Mouse (Mus musculus) midbrain, embryonic 14.5 days (tissue): ENCODE results near the gene Dtx2. TPM values are rescaled to one million over a fixed set of nuclear protein-coding genes. Genes with fewer than 3 reads are reported as not detected.

ENCODE experiments used
- ATAC-seq: fragments of 200-750 bp; cut with Nextera tagmentation; 2 replicates; pipeline ENCODE4 v1.8.0; 2017; ENCODE audit warnings: moderate number of reproducible peaks, moderate library complexity; ENCODE audit not compliant: low FRiP score, low TSS enrichment
- DNase-seq: peaks from one replicate; pipeline ENCODE4 v3.0.0-alpha.2; 2015
- H3K27ac ChIP-seq: fragments of 300-500 bp; sonication (generic); replicated peaks from 2 replicates; pipeline ENCODE4 v1.5.1; 2014; ENCODE audit warnings: mild to moderate bottlenecking, low read depth, low read length, moderate library complexity
- H3K27me3 ChIP-seq: fragments of 300-500 bp; sonication (generic); 2 replicates; pipeline ENCODE4 v1.6.1; 2014; ENCODE audit warnings: low read length, control low read depth, mixed read lengths; ENCODE audit not compliant: control insufficient read depth, insufficient read depth
- H3K36me3 ChIP-seq: fragments of 300-500 bp; sonication (generic); 2 replicates; pipeline ENCODE4 v1.6.1; 2014; ENCODE audit warnings: low read length, control low read depth; ENCODE audit not compliant: control insufficient read depth, insufficient read depth
- H3K4me1 ChIP-seq: fragments of 300-500 bp; sonication (generic); 2 replicates; pipeline ENCODE4 v1.6.1; 2014; ENCODE audit warnings: mild to moderate bottlenecking, antibody characterized with exemption, low read length, control low read depth; ENCODE audit not compliant: control insufficient read depth, insufficient read depth
- H3K4me2 ChIP-seq: fragments of 300-500 bp; sonication (generic); 2 replicates; pipeline ENCODE4 v1.6.1; 2014; ENCODE audit warnings: mild to moderate bottlenecking, low read length, moderate library complexity
- H3K4me3 ChIP-seq: fragments of 300-500 bp; sonication (generic); replicated peaks from 2 replicates; pipeline ENCODE4 v1.5.1; 2014; ENCODE audit warnings: low read depth, low read length
- H3K9ac ChIP-seq: fragments of 300-500 bp; sonication (generic); replicated peaks from 2 replicates; pipeline ENCODE4 v1.6.1; 2014; ENCODE audit warnings: mild to moderate bottlenecking, low read length, moderate library complexity
- H3K9me3 ChIP-seq: fragments of 300-500 bp; sonication (generic); 2 replicates; pipeline ENCODE4 v1.6.1; 2016; ENCODE audit warnings: low read length, control low read depth, mixed read lengths; ENCODE audit not compliant: control insufficient read depth
- WGBS: fragments of 180-500 bp; shearing (Covaris S2); extraction: QIAGEN DNeasy Blood & Tissue Kit; methylation state at CpG from one replicate; pipeline ENCODE4 v1.1.7; 2014; 5-methylcytosine and 5-hydroxymethylcytosine counted together
- polyA plus RNA-seq: library from polyadenylated mRNA; unstranded; fragments of >200 nt; fragmentation: Nextera tagmentation; extraction: Ambion mirVana; gene quantifications from 2 replicates; pipeline ENCODE4 v1.2.1, GENCODE M21; 2014

Dtx2 gene
- polyA plus RNA-seq, 1 experiment from 2014 or later: 23.0 TPM

DNA sequence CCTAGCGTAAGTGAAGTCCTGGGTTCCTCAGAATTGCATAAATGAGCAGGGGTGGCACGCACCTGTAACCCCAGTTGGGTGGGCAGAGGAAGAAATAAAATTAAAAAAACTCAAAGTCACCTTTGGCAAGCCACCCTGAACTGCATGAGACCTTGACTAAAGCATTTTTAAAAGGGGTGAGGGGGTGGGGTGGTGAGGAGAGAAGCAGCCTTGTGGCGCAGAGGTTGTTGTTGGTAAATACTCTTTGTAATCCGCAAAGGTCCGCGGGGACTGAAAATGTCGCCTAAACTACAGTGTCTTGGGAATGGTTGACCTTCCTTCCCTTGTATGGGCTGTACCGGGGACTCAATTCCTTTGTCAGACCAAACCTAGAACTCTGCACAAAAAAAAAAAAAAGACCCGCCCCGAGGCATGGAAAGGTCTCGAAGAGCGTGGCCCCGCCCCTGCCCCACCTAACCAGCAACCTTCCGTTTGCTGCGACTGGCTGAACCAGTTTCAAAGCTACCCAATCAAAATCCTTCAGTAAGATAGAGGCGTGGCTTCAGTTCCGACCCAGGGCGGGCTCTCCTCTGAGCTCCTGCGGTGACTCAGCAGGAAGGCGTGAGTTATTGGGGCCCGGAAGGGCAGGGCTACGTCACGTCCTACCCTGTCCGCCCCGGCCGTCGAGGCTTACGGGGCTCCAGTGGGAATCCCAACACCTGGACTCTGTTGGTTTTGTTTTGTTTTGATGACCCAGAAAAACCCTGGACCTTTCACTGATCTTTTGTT lies 37.2 kb upstream of the Dtx2 start:
- H3K4me3 ChIP-seq: peak overlapping the region; percentile 29
- no peaks in the 10 kb centered on the region for H3K36me3 ChIP-seq
- no peaks in the 10 kb centered on the region for H3K9me3 ChIP-seq
- no peaks in the 10 kb centered on the region for H3K27me3 ChIP-seq
- peaks cover 10% of the 10 kb centered on the region for H3K4me1 ChIP-seq
- H3K4me2 ChIP-seq: peak overlapping the region; percentile 53
- WGBS: 8% methylated on average over 28 of the region's 28 CpGs
- peak overlapping the region; percentile 30; the same call in 1 of the 2 replicates for H3K9ac ChIP-seq
- ATAC-seq: peak; percentile 84
- peak; percentile 96 for DNase-seq
- H3K27ac ChIP-seq: peak overlapping the region; percentile 85

DNA sequence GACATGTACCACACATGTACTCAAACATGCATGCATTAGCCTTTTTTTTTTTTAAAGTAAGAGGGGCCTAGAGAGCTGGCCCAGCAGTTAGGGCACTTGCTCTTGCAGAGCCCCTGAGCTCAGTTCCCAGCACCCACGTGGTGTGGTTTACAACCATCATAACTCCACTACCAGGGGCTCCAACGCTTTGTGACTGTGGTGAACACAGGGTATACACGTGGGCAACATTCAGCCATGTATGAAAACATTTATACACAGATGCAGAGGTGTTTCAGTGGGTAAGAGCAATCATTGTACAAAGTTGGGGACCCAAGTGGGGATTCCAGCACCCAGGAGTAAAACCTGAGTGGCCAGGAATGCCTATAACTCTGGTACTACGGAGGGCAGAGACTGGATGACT lies 36.2 kb upstream of the Dtx2 start:
- H3K9ac ChIP-seq: no peak overlapping the region
- no peak overlapping the region for H3K4me3 ChIP-seq
- H3K4me2 ChIP-seq: peak overlapping the region; percentile 53; the same call in 1 of the 2 replicates
- WGBS: 89% methylated on average over 4 of the region's 4 CpGs
- ATAC-seq (no peak), DNase-seq (no peak)
- no peaks in the 10 kb centered on the region for H3K27me3 ChIP-seq
- peak overlapping the region; percentile 85; the same call in 1 of the 2 replicates for H3K27ac ChIP-seq
- no peaks in the 10 kb centered on the region for H3K36me3 ChIP-seq
- H3K9me3 ChIP-seq: no peaks in the 10 kb centered on the region
- peaks cover 10% of the 10 kb centered on the region for H3K4me1 ChIP-seq

DNA sequence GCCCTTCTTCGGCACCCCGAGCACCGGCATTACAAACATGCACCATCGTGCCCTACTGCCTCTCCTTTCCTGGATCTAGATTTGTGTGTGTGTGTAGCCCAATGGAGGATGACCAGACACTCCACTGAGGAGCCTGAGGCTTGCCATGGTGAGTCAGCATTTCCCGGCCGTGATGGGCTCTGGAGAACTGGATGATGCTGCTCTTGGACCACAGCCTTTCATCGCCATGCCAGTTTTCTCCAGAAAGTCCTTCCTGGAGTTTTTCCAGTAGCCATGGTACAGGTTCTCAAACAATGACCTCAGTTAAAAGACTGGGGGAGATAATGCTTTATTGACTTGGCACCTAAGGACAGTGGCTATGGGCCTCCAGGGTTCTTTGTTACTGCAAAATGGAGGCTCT lies 34.7 kb upstream of the Dtx2 start:
- no peak overlapping the region for H3K9ac ChIP-seq
- no peaks in the 10 kb centered on the region for H3K36me3 ChIP-seq
- WGBS: 94% methylated on average over 7 of the region's 7 CpGs
- ATAC-seq (no peak), DNase-seq (no peak)
- no peaks in the 10 kb centered on the region for H3K9me3 ChIP-seq
- peaks cover 10% of the 10 kb centered on the region for H3K4me1 ChIP-seq
- H3K4me2 ChIP-seq: no peak overlapping the region
- no peak overlapping the region for H3K4me3 ChIP-seq
- H3K27ac ChIP-seq: no peak overlapping the region
- no peaks in the 10 kb centered on the region for H3K27me3 ChIP-seq

DNA sequence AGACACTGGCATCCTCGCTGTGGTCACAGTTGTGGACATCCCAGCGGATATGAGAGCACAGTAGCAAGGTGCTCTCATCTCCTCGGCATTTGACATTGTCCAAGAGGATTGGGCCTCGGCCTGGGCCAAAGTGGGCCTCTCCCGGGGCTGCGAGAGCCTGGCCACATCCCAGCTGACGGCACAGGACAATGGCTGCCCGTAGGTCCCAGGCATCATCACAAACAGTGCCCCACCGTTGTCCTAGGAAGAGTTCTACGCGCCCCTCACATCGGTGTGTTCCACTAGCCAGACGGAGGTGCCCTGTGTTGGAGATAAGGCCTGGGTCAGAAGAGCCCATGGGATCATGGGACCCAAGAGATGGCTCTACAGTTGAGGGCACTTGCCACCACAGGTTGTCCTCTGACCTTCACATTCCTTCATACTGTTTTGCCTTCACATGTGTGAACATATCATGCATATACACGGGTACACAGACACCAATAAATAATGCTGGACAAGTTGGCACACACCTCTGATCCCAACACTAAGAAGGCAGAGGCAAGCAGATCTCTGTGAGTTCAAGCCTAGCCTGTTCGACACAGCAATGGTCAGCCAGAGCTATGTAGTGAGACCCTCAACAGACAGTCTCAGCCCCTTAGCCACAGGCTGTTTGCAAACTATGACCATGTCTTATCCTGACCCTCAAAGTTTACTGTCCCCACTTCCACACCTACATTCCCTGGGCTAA lies 33.5 kb upstream of the Dtx2 start:
- H3K27me3 ChIP-seq: 0 out of 2 replicates have a peak, but pooled peaks cover 4% of the 10 kb centered on the region
- ATAC-seq: no peak
- H3K4me2 ChIP-seq: no peak overlapping the region
- no peaks in the 10 kb centered on the region for H3K9me3 ChIP-seq
- no peak overlapping the region for H3K9ac ChIP-seq
- no peaks in the 10 kb centered on the region for H3K36me3 ChIP-seq
- WGBS: 94% methylated on average over 15 of the region's 15 CpGs
- peaks cover 14% of the 10 kb centered on the region for H3K4me1 ChIP-seq
- H3K27ac ChIP-seq: peak overlapping the region; percentile 98; the same call in 1 of the 2 replicates
- H3K4me3 ChIP-seq: no peak overlapping the region
- no peak for DNase-seq

DNA sequence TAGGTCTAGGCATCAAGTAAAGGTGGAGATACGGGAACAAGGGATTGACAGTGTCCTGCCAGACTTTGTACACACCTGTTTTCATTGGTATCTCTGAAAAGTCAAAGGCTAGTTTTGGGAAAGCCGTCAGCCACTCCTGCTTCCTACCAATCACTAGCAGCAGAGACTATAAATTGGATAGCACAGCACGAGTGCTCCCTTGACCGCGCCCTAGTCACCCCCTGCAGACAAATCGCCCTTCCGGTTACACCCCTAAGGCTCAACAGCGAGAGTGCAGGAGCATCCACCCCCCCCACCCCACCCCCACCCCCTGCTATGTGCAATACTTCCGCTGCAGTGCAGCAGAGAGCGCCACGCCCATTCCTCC lies 32.5 kb upstream of the Dtx2 start:
- ATAC-seq (no peak), DNase-seq (no peak)
- Histone ChIP-seq H3K27ac (peak overlapping the region; percentile 98), H3K36me3 (no peaks in the 10 kb centered on the region), H3K9me3 (no peaks in the 10 kb centered on the region), H3K4me1 (peaks cover 10% of the 10 kb centered on the region), H3K4me2 (peak overlapping the region; percentile 87), H3K4me3 (peak overlapping the region; percentile 58), H3K27me3 (0 out of 2 replicates have a peak, but pooled peaks cover 4% of the 10 kb centered on the region), H3K9ac (no peak overlapping the region; the same call in 1 of the 2 replicates)
- 2% methylated on average over 11 of the region's 11 CpGs for WGBS

DNA sequence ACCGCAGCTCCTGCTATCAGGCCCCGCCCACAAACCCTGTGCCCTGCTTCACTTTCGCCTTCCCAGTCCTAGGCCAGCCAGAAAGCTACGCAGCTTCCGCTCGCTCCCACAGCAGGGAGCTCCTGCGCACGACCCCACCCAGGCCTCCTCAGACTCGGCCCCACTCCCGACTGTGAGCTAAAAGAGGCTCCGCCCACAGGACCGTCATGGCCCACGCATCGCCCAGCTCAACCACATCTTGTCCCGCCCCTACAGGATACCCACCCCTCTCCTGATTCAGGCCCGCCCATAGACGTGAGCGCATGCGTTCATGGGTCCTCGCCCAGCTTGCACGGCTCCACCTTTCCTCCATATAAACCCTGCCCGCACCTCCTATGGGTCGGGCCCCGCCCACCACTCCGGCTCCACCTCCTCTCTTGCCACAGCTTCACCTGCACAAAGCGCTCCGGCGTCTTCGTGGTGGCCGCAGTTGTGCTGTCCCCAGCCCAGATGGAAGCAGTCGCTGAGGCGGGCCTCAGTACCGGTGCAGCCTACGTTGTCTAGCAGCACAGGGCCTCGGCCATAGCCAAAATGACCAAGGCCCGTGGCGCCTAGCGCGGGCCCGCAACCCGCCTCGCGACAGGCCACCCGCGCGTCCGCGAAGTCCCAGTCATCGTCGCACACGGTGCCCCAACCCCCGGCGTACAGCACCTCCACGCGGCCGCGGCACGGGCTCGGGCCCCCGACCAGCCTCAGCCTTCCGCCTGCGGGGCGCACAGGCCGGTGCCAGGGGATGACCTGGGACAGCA lies 31.9 kb upstream of the Dtx2 start:
- Histone ChIP-seq H3K4me3 (peak overlapping the region; percentile 58), H3K4me1 (peaks cover 8% of the 10 kb centered on the region; the same call in 1 of the 2 replicates), H3K36me3 (no peaks in the 10 kb centered on the region), H3K4me2 (peak overlapping the region; percentile 87), H3K27me3 (0 out of 2 replicates have a peak, but pooled peaks cover 4% of the 10 kb centered on the region), H3K27ac (peak overlapping the region; percentile 98), H3K9ac (peak overlapping the region; percentile 87), H3K9me3 (no peaks in the 10 kb centered on the region)
- DNase-seq: peak; percentile 99
- WGBS: under 1% methylated on average over 64 of the region's 64 CpGs
- peak; percentile 95 for ATAC-seq

DNA sequence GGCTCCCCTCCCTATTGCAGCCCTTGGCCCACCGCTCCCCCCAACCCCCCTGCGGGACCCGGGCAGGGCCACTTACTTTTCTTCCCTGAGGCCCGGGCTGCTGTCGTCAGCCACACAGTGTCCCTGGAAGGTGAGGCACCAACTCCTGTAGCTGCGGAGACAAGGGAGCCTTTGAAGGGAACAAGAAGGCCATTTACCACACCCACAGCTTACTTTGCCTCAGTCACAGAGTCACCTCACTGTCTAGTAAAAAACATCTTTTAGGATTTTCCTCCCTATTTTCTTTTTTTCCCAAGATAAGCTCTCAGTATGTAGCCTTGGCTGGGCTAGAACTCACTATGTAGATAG lies 31.3 kb upstream of the Dtx2 start:
- H3K27me3 ChIP-seq: 0 out of 2 replicates have a peak, but pooled peaks cover 4% of the 10 kb centered on the region
- H3K9ac ChIP-seq: peak overlapping the region; percentile 87
- peaks cover 8% of the 10 kb centered on the region; the same call in 1 of the 2 replicates for H3K4me1 ChIP-seq
- ATAC-seq (no peak), DNase-seq (peak; percentile 63)
- peak overlapping the region; percentile 98 for H3K27ac ChIP-seq
- 8% methylated on average over 6 of the region's 6 CpGs for WGBS
- peak overlapping the region; percentile 87 for H3K4me2 ChIP-seq
- H3K36me3 ChIP-seq: no peaks in the 10 kb centered on the region
- no peaks in the 10 kb centered on the region for H3K9me3 ChIP-seq
- H3K4me3 ChIP-seq: peak overlapping the region; percentile 58

DNA sequence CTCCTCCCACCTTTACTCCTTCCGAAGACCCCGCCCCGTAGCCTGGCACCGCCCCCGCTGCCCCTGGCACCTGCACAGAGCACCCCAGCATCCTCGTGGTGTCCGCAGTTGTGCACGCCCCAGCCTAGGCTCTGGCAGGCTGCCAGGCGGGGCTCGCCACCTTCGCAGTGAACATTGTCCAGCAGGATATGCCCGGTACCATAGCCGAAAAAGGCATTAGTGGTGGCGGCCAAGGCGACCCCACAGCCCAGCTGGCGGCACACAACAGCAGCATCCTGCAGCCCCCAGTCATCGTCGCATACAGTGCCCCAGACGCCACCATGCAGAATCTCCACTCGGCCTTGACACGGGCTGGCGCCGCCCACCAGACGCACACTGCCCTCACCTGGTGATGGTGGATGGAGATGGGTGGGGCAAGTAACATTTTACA lies 29.1 kb upstream of the Dtx2 start:
- Histone ChIP-seq H3K9me3 (no peaks in the 10 kb centered on the region), H3K36me3 (no peaks in the 10 kb centered on the region), H3K9ac (no peak overlapping the region), H3K4me2 (peak overlapping the region; percentile 33), H3K4me3 (0 out of 2 replicates have a peak overlapping the region, but pooled peaks have one; percentile 12), H3K27ac (no peak overlapping the region), H3K4me1 (peaks cover 8% of the 10 kb centered on the region; the same call in 1 of the 2 replicates), H3K27me3 (0 out of 2 replicates have a peak, but pooled peaks cover 4% of the 10 kb centered on the region)
- no peak for ATAC-seq
- DNase-seq: peak; percentile 24
- 11% methylated on average over 24 of the region's 24 CpGs for WGBS
